Mouse (Mus musculus) layer of hippocampus, postnatal 36 days (tissue): ENCODE results near the gene Dhrs1. TPM values are rescaled to one million over a fixed set of nuclear protein-coding genes. Genes with fewer than 3 reads are reported as not detected.

Experiments
- DNase-seq, 2 experiments: peaks; one replicate each; pipeline ENCODE4 v3.0.0; 2022
- total RNA-seq, 2 experiments: library from RNA; stranded (reverse); gene quantifications; 2 replicates each; pipeline ENCODE4 v1.2.3; 2021

Dhrs1 gene
- total RNA-seq, 2 experiments from 2014 or later = 82.7 to 83.2 TPM

GRCm38 (mm10) chr14:55721076-55721475 is 24.4 kb downstream of the Dhrs1 start:
- no peak for DNase-seq

- DNase-seq = no peak
Measured at GRCm38 (mm10) chr14:55720666-55721065, 24.8 kb downstream of the Dhrs1 start.

- no peak for DNase-seq
Measured at GRCm38 (mm10) chr14:55719737-55720136, 25.8 kb downstream of the Dhrs1 start.

- no peak for DNase-seq
Measured at GRCm38 (mm10) chr14:55716884-55717283, 28.6 kb downstream of the Dhrs1 start.

- DNase-seq = no peak
Measured at GRCm38 (mm10) chr14:55716271-55716670, 29.2 kb downstream of the Dhrs1 start.

- no peak for DNase-seq
Measured at GRCm38 (mm10) chr14:55714893-55715292, 30.6 kb downstream of the Dhrs1 start.

GRCm38 (mm10) chr14:55713729-55714122 is 31.8 kb downstream of the Dhrs1 start, which contains the start of gene Tgm1:
Gene Tgm1 (minus strand): TSS chr14:55713926.
- DNase-seq = no peak

- DNase-seq = no peak
Measured at GRCm38 (mm10) chr14:55713007-55713728, 32.3 kb downstream of the Dhrs1 start.

- DNase-seq = no peak
Measured at GRCm38 (mm10) chr14:55711786-55712185, 33.7 kb downstream of the Dhrs1 start.

GRCm38 (mm10) chr14:55709509-55709908 is 36.0 kb downstream of the Dhrs1 start:
- DNase-seq = no peak

GRCm38 (mm10) chr14:55707397-55707796 is 38.1 kb downstream of the Dhrs1 start:
- no peak for DNase-seq

GRCm38 (mm10) chr14:55706051-55706600 is 39.4 kb downstream of the Dhrs1 start:
- DNase-seq = no peak

- DNase-seq = no peak
Measured at GRCm38 (mm10) chr14:55702761-55703160, 42.7 kb downstream of the Dhrs1 start.

GRCm38 (mm10) chr14:55701131-55701530 is 44.4 kb downstream of the Dhrs1 start:
- DNase-seq = no peak

- DNase-seq = no peak
Measured at GRCm38 (mm10) chr14:55697226-55697625, 48.3 kb downstream of the Dhrs1 start.

- DNase-seq = no peak
Measured at GRCm38 (mm10) chr14:55689433-55689832, 56.1 kb downstream of the Dhrs1 start.

Other genes with a start within 250 kb of the Dhrs1 start
- 100 to 1,000 TPM; 696 to 698 TPM for gene Cpne6, start 235.2 kb downstream of the Dhrs1 start, total RNA-seq
- gene Nrl, start 220.7 kb downstream of the Dhrs1 start, total RNA-seq = 1 to 10 TPM; 1.6 to 5.6 TPM
- 10 to 100 TPM; 42.6 to 45.8 TPM for gene Pck2, start 205.4 kb downstream of the Dhrs1 start, total RNA-seq
- 10 to 100 TPM; 82.5 to 83.2 TPM for gene Dcaf11, start 185.7 kb downstream of the Dhrs1 start, total RNA-seq
- 1 to 10 TPM; 1.3 to 1.4 TPM for gene A730061H03Rik, start 185.3 kb downstream of the Dhrs1 start, total RNA-seq
- not detected for gene Fitm1, start 170.1 kb downstream of the Dhrs1 start, total RNA-seq
- 10 to 100 TPM; 50.3 to 50.4 TPM for gene Psme1, start 167.6 kb downstream of the Dhrs1 start, total RNA-seq
- 10 to 100 TPM; 46.1 to 50.7 TPM for gene Emc9, start 160.4 kb downstream of the Dhrs1 start, total RNA-seq
- gene Psme2, start 154.6 kb downstream of the Dhrs1 start, total RNA-seq = 10 to 100 TPM; 43.2 to 44.6 TPM
- gene Rnf31, start 154.0 kb downstream of the Dhrs1 start, total RNA-seq = 10 to 100 TPM; 29.5 to 41.0 TPM
- gene Irf9, start 142.1 kb downstream of the Dhrs1 start, total RNA-seq = 10 to 100 TPM; 13.9 to 16.2 TPM
- 1 to 10 TPM in 1 of 2 experiments, under 1 TPM in 1; 0.88 to 1.8 TPM for gene Rec8, start 127.7 kb downstream of the Dhrs1 start, total RNA-seq
- gene Ipo4, start 109.7 kb downstream of the Dhrs1 start, total RNA-seq = 100 to 1,000 TPM; 108 to 119 TPM
- gene Gm49378, start 107.8 kb downstream of the Dhrs1 start, total RNA-seq = 1 to 10 TPM; 5.3 to 5.6 TPM
- 10 to 100 TPM; 43.4 to 44.3 TPM for gene Tm9sf1, start 101.9 kb downstream of the Dhrs1 start, total RNA-seq
- gene Tssk4, start 95.5 kb downstream of the Dhrs1 start, total RNA-seq = 1 to 10 TPM; 1.3 to 1.7 TPM
- gene Mdp1, start 85.2 kb downstream of the Dhrs1 start, total RNA-seq = 10 to 100 TPM; 46.4 to 49.9 TPM
- 10 to 100 TPM; 24.4 to 27.9 TPM for gene Gmpr2, start 73.7 kb downstream of the Dhrs1 start, total RNA-seq
- 100 to 1,000 TPM; 328 to 337 TPM for gene Nedd8, start 73.6 kb downstream of the Dhrs1 start, total RNA-seq
- gene Tinf2, start 63.9 kb downstream of the Dhrs1 start, total RNA-seq = 10 to 100 TPM; 13.0 to 13.4 TPM
- gene Tgm1, start 31.8 kb downstream of the Dhrs1 start, total RNA-seq = under 1 TPM in 1 of 2 experiments, not detected in 1; 0.28 TPM
- gene Rabggta, start 23.4 kb downstream of the Dhrs1 start, total RNA-seq = 10 to 100 TPM; 42.8 to 43.8 TPM
- 10 to 100 TPM; 10.6 to 14.2 TPM for gene Nop9, start within 50 bp of the Dhrs1 start, total RNA-seq
- 1 to 10 TPM; 1.2 to 1.6 TPM for gene Cideb, start 12.8 kb upstream of the Dhrs1 start, total RNA-seq
- gene Ltb4r2, start 15.7 kb upstream of the Dhrs1 start, total RNA-seq = under 1 TPM; 0.10 to 0.20 TPM
- not detected for gene Ltb4r1, start 20.3 kb upstream of the Dhrs1 start, total RNA-seq
- gene Adcy4, start 38.4 kb upstream of the Dhrs1 start, total RNA-seq = 1 to 10 TPM; 2.5 to 3.2 TPM
- gene Ripk3, start 43.2 kb upstream of the Dhrs1 start, total RNA-seq = 1 to 10 TPM; 1.1 to 1.9 TPM
- 1 to 10 TPM; 1.2 to 1.9 TPM for gene Nfatc4, start 77.5 kb upstream of the Dhrs1 start, total RNA-seq
- 1 to 10 TPM; 6.7 to 7.3 TPM for gene Nynrin, start 108.3 kb upstream of the Dhrs1 start, total RNA-seq
- under 1 TPM; 0.37 to 0.43 TPM for gene Cbln3, start 138.7 kb upstream of the Dhrs1 start, total RNA-seq
- gene Khnyn, start 139.3 kb upstream of the Dhrs1 start, total RNA-seq = 10 to 100 TPM; 10.6 to 11.7 TPM
- gene Sdr39u1, start 154.6 kb upstream of the Dhrs1 start, total RNA-seq = 10 to 100 TPM; 68.5 to 70.7 TPM
- gene Cma1, start 199.0 kb upstream of the Dhrs1 start, total RNA-seq = under 1 TPM; 0.42 to 0.96 TPM
- gene Cma2, start 205.3 kb upstream of the Dhrs1 start, total RNA-seq = not detected